Mouse (Mus musculus) MEL (cell line): ENCODE measurements around the gene Myh4.

ENCODE experiments used
- CHD1 ChIP-seq: IDR thresholded peaks from 2 replicates; pipeline ENCODE4 v1.6.1; 2012; ENCODE audit warnings: low read depth, mild to moderate bottlenecking, inconsistent platforms, low read length, improper control_type of control experiment
- CTCF ChIP-seq, 3 experiments: IDR thresholded peaks in 2 of 3; conservative IDR thresholded peaks in 1 of 3; 2 replicates each; pipeline ENCODE4 v1.5.1; 2011 to 2012; ENCODE audit warnings: low read length in 3 of 3, low read depth in 2 of 3, mild to moderate bottlenecking in 2 of 3, improper control_type of control experiment in 1 of 3, inconsistent platforms in 1 of 3, mixed read lengths in 1 of 3, moderate library complexity in 1 of 3; ENCODE audit not compliant: control insufficient read depth in 1 of 3, insufficient read depth in 1 of 3, poor library complexity in 1 of 3, severe bottlenecking in 1 of 3
- EP300 ChIP-seq, 2 experiments: IDR thresholded peaks; 2 replicates each; pipeline ENCODE4 v1.6.1; 2011; ENCODE audit warnings: improper control_type of control experiment in 2 of 2, low read length in 2 of 2, low read depth in 1 of 2, mild to moderate bottlenecking in 1 of 2
- POLR2A ChIP-seq, 2 experiments: IDR thresholded peaks; 2 replicates each; pipeline ENCODE4 v1.6.1; 2011 to 2012; ENCODE audit warnings: low read length in 2 of 2, mild to moderate bottlenecking in 2 of 2, control low read depth in 1 of 2, improper control_type of control experiment in 1 of 2, low read depth in 1 of 2, moderate library complexity in 1 of 2; ENCODE audit not compliant: control insufficient read depth in 1 of 2, insufficient read depth in 1 of 2, poor library complexity in 1 of 2
- ZC3H11A ChIP-seq: IDR thresholded peaks from 2 replicates; pipeline ENCODE4 v1.6.1; 2012; ENCODE audit warnings: low read depth, mild to moderate bottlenecking, inconsistent platforms, low read length, improper control_type of control experiment

- TF ChIP-seq EP300 (IDR thresholded peaks at IDR 0.05; ENCODE audit: low read depth in 1 of 2, low read length in 2 of 2): no peak
- no peak for TF ChIP-seq ZC3H11A
- no peak for TF ChIP-seq POLR2A (IDR thresholded peaks at IDR 0.05; ENCODE audit: control insufficient read depth in 1 of 2, insufficient read depth in 1 of 2, low read depth in 1 of 2, low read length in 2 of 2, poor library complexity in 1 of 2)
- TF ChIP-seq CTCF (IDR thresholded peaks at IDR 0.05 in 2 of 3, conservative IDR thresholded peaks at IDR 0.05 in 1 of 3; ENCODE audit: control insufficient read depth in 1 of 3, insufficient read depth in 1 of 3, low read depth in 2 of 3, low read length in 3 of 3, poor library complexity in 1 of 3, severe bottlenecking in 1 of 3): no peak
- TF ChIP-seq CHD1: no peak
Observed at GRCm38 (mm10) chr11:67237481-67238079, at the start of gene Myh4.
